In the genomic region with DNA sequence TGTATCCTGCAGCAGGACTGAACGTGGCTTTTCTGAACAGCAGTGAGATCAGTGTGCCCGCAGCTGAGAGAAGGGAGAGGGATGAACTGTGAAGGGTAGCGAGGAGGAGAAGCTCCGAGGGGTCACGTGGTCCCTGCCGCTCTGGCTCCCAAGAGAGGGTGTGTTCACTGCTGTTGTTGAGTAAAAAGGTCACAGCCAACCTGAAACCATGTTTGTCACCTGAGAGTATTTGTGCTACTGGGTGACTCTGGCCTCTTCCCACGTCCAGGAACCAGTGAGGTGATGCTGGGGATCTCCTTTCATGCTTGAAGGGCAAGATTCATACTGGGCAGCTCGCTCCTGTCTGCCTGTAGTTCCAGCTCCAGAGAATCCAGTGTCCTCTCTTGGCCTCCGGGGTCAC, we compare ENCODE assay signal across 11 mouse cellular contexts.
DNase-seq lines count a peak whose midpoint lies in the region; ATAC-seq and TF ChIP-seq lines count a peak whose summit lies in the region.
"Had no signal": no experiment of that assay in that cellular context is flagged by ENCODE, and none has a peak within 500 bp of the region (broad histone marks: within the 10 kb centered on the region; RNA-seq: fewer than 3 reads in every experiment).

No protein-coding gene starts in this region.

- H3K36me3 ChIP-seq in kidney, embryonic 16.5 days (ENCODE audit: insufficient read depth, low read length) = no peaks in the 10 kb centered on the region
- H3K36me3 ChIP-seq in kidney, adult 2 months (ENCODE audit: control insufficient read depth, insufficient read depth, low read length) = no peaks in the 10 kb centered on the region
- H3K36me3 ChIP-seq in embryonic facial prominence, embryonic 10.5 days (replicated peaks) = no peaks in the 10 kb centered on the region
- no peaks in the 10 kb centered on the region for H3K36me3 ChIP-seq in hindbrain, embryonic 10.5 days
- no peaks in the 10 kb centered on the region for H3K36me3 ChIP-seq in limb, embryonic 14.5 days (ENCODE audit: control insufficient read depth, insufficient read depth, low read length)

- no peak for TF ChIP-seq CTCF in kidney, adult 2 months (conservative IDR thresholded peaks at IDR 0.05; ENCODE audit: insufficient read depth, insufficient read length, low read depth, low read length)

- H3K27me3 ChIP-seq in kidney, embryonic 16.5 days (ENCODE audit: insufficient read depth, low read length) = no peaks in the 10 kb centered on the region
- no peaks in the 10 kb centered on the region for H3K27me3 ChIP-seq in kidney, adult 2 months (replicated peaks; ENCODE audit: control insufficient read depth, insufficient read depth, low read length)
- H3K27me3 ChIP-seq in embryonic facial prominence, embryonic 10.5 days (replicated peaks; ENCODE audit: low read depth, poor library complexity, severe bottlenecking) = no peaks in the 10 kb centered on the region
- H3K27me3 ChIP-seq in hindbrain, embryonic 10.5 days (ENCODE audit: insufficient read depth, poor library complexity, severe bottlenecking) = peaks cover 20% of the 10 kb centered on the region
- no peaks in the 10 kb centered on the region for H3K27me3 ChIP-seq in limb, embryonic 14.5 days (ENCODE audit: control insufficient read depth, insufficient read depth, low read length)

- DNase-seq in kidney, adult 2 months = no peak
- DNase-seq in embryonic facial prominence, embryonic 10.5 days (ENCODE audit: low spot score) = no peak
- DNase-seq in hindbrain, embryonic 10.5 days (ENCODE audit: low spot score) = no peak
- no peak for DNase-seq in limb, embryonic 14.5 days (ENCODE audit: low spot score)
- DNase-seq: cerebellum, adult 11 months; liver, postnatal 0 days had no signal

- H3K4me1 ChIP-seq in kidney, embryonic 16.5 days (ENCODE audit: insufficient read depth, low read length) = peaks cover 51% of the 10 kb centered on the region
- no peaks in the 10 kb centered on the region for H3K4me1 ChIP-seq in kidney, adult 2 months (ENCODE audit: control insufficient read depth, insufficient read depth, low read length)
- H3K4me1 ChIP-seq in embryonic facial prominence, embryonic 10.5 days = peaks cover 69% of the 10 kb centered on the region
- H3K4me1 ChIP-seq in hindbrain, embryonic 10.5 days (replicated peaks) = peaks cover 55% of the 10 kb centered on the region
- peaks cover 37% of the 10 kb centered on the region for H3K4me1 ChIP-seq in limb, embryonic 14.5 days (ENCODE audit: control insufficient read depth, insufficient read depth, low read length)

- no peak for TF ChIP-seq POLR2A in kidney, adult 2 months (IDR thresholded peaks at IDR 0.05; ENCODE audit: low read depth, low read length)
- no peak for TF ChIP-seq POLR2A in limb, embryonic 14.5 days (IDR thresholded peaks at IDR 0.05; ENCODE audit: borderline replicate concordance, extremely low read depth, insufficient read depth, insufficient read length)

- H3K9ac ChIP-seq in kidney, embryonic 16.5 days (replicated peaks; ENCODE audit: low read length) = 0 out of 2 replicates have a peak overlapping the region, but pooled peaks have one; percentile 16
- H3K9ac ChIP-seq in limb, embryonic 14.5 days (ENCODE audit: low read depth, low read length, severe bottlenecking) = no peak overlapping the region; the same call in 1 of the 2 replicates
- H3K9ac ChIP-seq: forebrain, embryonic 13.5 days; liver, postnatal 0 days had no signal

- peak; percentile 64 for ATAC-seq in kidney, embryonic 16.5 days (ENCODE audit: low FRiP score, low TSS enrichment)
- ATAC-seq in limb, embryonic 14.5 days (ENCODE audit: low FRiP score, low read depth) = no peak
- ATAC-seq in megakaryocyte progenitor cell, adult 5-6 weeks (replicated peaks; ENCODE audit: poor library complexity) = no peak
- no peak for ATAC-seq in cerebellum, adult (ENCODE audit: insufficient number of reproducible peaks, low FRiP score, low TSS enrichment)
- ATAC-seq: forebrain, embryonic 13.5 days; liver, postnatal 0 days had no signal

- no peak overlapping the region for H3K4me3 ChIP-seq in kidney, embryonic 16.5 days (ENCODE audit: low read length)
- no peak overlapping the region for H3K4me3 ChIP-seq in kidney, adult 2 months (ENCODE audit: insufficient read depth, low read depth, low read length)
- no peak overlapping the region for H3K4me3 ChIP-seq in embryonic facial prominence, embryonic 10.5 days
- H3K4me3 ChIP-seq in hindbrain, embryonic 10.5 days = no peak overlapping the region
- H3K4me3 ChIP-seq in limb, embryonic 14.5 days (replicated peaks; ENCODE audit: low read length) = no peak overlapping the region
- H3K4me3 ChIP-seq: forebrain, embryonic 13.5 days; layer of hippocampus, adult 2 months had no signal

- WGBS in kidney, embryonic 16.5 days = 20% methylated on average over 9 of the region's 9 CpGs
- WGBS in kidney, adult 2 months = 39% methylated on average over 9 of the region's 9 CpGs
- 39% methylated on average over 9 of the region's 9 CpGs for WGBS in embryonic facial prominence, embryonic 10.5 days
- 46% methylated on average over 9 of the region's 9 CpGs for WGBS in hindbrain, embryonic 10.5 days
- 22% methylated on average over 9 of the region's 9 CpGs for WGBS in limb, embryonic 14.5 days

- H3K27ac ChIP-seq in kidney, embryonic 16.5 days (ENCODE audit: low read length) = peak overlapping the region; percentile 81
- no peak overlapping the region for H3K27ac ChIP-seq in kidney, adult 2 months (ENCODE audit: insufficient read depth, low read depth, low read length)
- peak overlapping the region; percentile 85 for H3K27ac ChIP-seq in embryonic facial prominence, embryonic 10.5 days (replicated peaks)
- H3K27ac ChIP-seq in hindbrain, embryonic 10.5 days = peak overlapping the region; percentile 50
- peak overlapping the region; percentile 26; the same call in 1 of the 2 replicates for H3K27ac ChIP-seq in limb, embryonic 14.5 days (replicated peaks; ENCODE audit: low read depth, low read length)
- H3K27ac ChIP-seq: forebrain, embryonic 13.5 days; layer of hippocampus, adult 2 months had no signal

- peak overlapping the region; percentile 13; the same call in 1 of the 2 replicates for H3K4me2 ChIP-seq in kidney, embryonic 16.5 days (replicated peaks; ENCODE audit: low read depth, low read length)
- no peak overlapping the region for H3K4me2 ChIP-seq in limb, embryonic 14.5 days (replicated peaks; ENCODE audit: low read depth, low read length, severe bottlenecking)
- H3K4me2 ChIP-seq: forebrain, embryonic 13.5 days had no signal

- no peaks in the 10 kb centered on the region for H3K9me3 ChIP-seq in kidney, embryonic 16.5 days (ENCODE audit: low read length)
- no peaks in the 10 kb centered on the region for H3K9me3 ChIP-seq in embryonic facial prominence, embryonic 10.5 days
- H3K9me3 ChIP-seq in hindbrain, embryonic 10.5 days = no peaks in the 10 kb centered on the region
- no peaks in the 10 kb centered on the region for H3K9me3 ChIP-seq in limb, embryonic 14.5 days (ENCODE audit: control insufficient read depth, low read length)
- H3K9me3 ChIP-seq: forebrain, embryonic 13.5 days had no signal
